Mouse (Mus musculus): Measurements from ENCODE around the gene Psrc1. TPM values are rescaled to one million over a fixed set of nuclear protein-coding genes. Genes with fewer than 3 reads are reported as not detected.

Gene Psrc1
- total and polyA plus RNA-seq, 2 experiments from 2014 or later = 5.0 to 17.5 TPM

GRCm38 (mm10) chr3:108424944-108425623, 41.4 kb downstream of the Psrc1 start:
- DNase-seq (ENCODE audit: low spot score) (no peak), ATAC-seq (ENCODE audit: insufficient read depth, low read depth) (no peak)
- WGBS = 74% methylated on average over 7 of the region's 7 CpGs
- H3K4me1 ChIP-seq (ENCODE audit: control insufficient read depth, insufficient read depth) = peaks cover 8% of the 10 kb centered on the region; the same call in 1 of the 2 replicates
- H3K27ac ChIP-seq (ENCODE audit: low read depth) = no peak overlapping the region
- H3K9ac ChIP-seq (replicated peaks; ENCODE audit: low read depth, low read length) = no peak overlapping the region
- peaks cover 52% of the 10 kb centered on the region for H3K36me3 ChIP-seq (replicated peaks; ENCODE audit: control insufficient read depth, insufficient read depth, low read length)
- no peaks in the 10 kb centered on the region for H3K27me3 ChIP-seq (ENCODE audit: control insufficient read depth, insufficient read depth, low read length)
- no peak overlapping the region for H3K4me3 ChIP-seq (ENCODE audit: low read depth, low read length)
- no peak for TF ChIP-seq CTCF (IDR thresholded peaks at IDR 0.05; ENCODE audit: low read depth)
- H3K9me3 ChIP-seq (replicated peaks; ENCODE audit: control insufficient read depth, low read length) = no peaks in the 10 kb centered on the region
- no peak overlapping the region for H3K4me2 ChIP-seq (ENCODE audit: low read depth, low read length)

GRCm38 (mm10) chr3:108425624-108426018, 42.0 kb downstream of the Psrc1 start:
- H3K9me3 ChIP-seq (replicated peaks; ENCODE audit: control insufficient read depth, low read length) = no peaks in the 10 kb centered on the region
- no peak for DNase-seq (ENCODE audit: low spot score)
- H3K4me2 ChIP-seq (ENCODE audit: low read depth, low read length) = no peak overlapping the region
- no peak overlapping the region for H3K4me3 ChIP-seq (ENCODE audit: low read depth, low read length)
- TF ChIP-seq CTCF (IDR thresholded peaks at IDR 0.05; ENCODE audit: low read depth) (no peak), EP300 (IDR thresholded peaks at IDR 0.05; ENCODE audit: low read depth) (no peak)
- no peak overlapping the region for H3K27ac ChIP-seq (ENCODE audit: low read depth)
- no peak for ATAC-seq (ENCODE audit: insufficient read depth, low read depth)
- no peaks in the 10 kb centered on the region for H3K27me3 ChIP-seq (ENCODE audit: control insufficient read depth, insufficient read depth, low read length)
- peaks cover 55% of the 10 kb centered on the region for H3K36me3 ChIP-seq (replicated peaks; ENCODE audit: control insufficient read depth, insufficient read depth, low read length)
- H3K9ac ChIP-seq (replicated peaks; ENCODE audit: low read depth, low read length) = no peak overlapping the region
- H3K4me1 ChIP-seq (ENCODE audit: control insufficient read depth, insufficient read depth) = peaks cover 8% of the 10 kb centered on the region; the same call in 1 of the 2 replicates
- 88% methylated on average over 6 of the region's 6 CpGs for WGBS

- peaks cover 84% of the 10 kb centered on the region for H3K36me3 ChIP-seq (replicated peaks; ENCODE audit: control insufficient read depth, insufficient read depth, low read length)
- WGBS = 84% methylated on average over 13 of the region's 13 CpGs
- no peak overlapping the region for H3K9ac ChIP-seq (replicated peaks; ENCODE audit: low read depth, low read length)
- no peak for TF ChIP-seq CTCF (IDR thresholded peaks at IDR 0.05; ENCODE audit: low read depth)
- TF ChIP-seq EP300 (IDR thresholded peaks at IDR 0.05; ENCODE audit: low read depth) = no peak
- no peak overlapping the region for H3K27ac ChIP-seq (ENCODE audit: low read depth)
- ATAC-seq (ENCODE audit: insufficient read depth, low read depth) (no peak), DNase-seq (ENCODE audit: low spot score) (no peak)
- no peak overlapping the region for H3K4me2 ChIP-seq (ENCODE audit: low read depth, low read length)
- no peak overlapping the region for H3K4me3 ChIP-seq (ENCODE audit: low read depth, low read length)
- H3K4me1 ChIP-seq (ENCODE audit: control insufficient read depth, insufficient read depth) = no peaks in the 10 kb centered on the region
- no peaks in the 10 kb centered on the region for H3K9me3 ChIP-seq (replicated peaks; ENCODE audit: control insufficient read depth, low read length)
- no peaks in the 10 kb centered on the region for H3K27me3 ChIP-seq (ENCODE audit: control insufficient read depth, insufficient read depth, low read length)
These were observed 49.0 kb downstream of the Psrc1 start for GRCm38 (mm10) chr3:108432542-108433187.

- H3K9me3 ChIP-seq (replicated peaks; ENCODE audit: control insufficient read depth, low read length) = no peaks in the 10 kb centered on the region
- no peak overlapping the region for H3K4me2 ChIP-seq (ENCODE audit: low read depth, low read length)
- ATAC-seq (ENCODE audit: insufficient read depth, low read depth) = no peak; the same call in 1 of the 2 replicates
- H3K27me3 ChIP-seq (ENCODE audit: control insufficient read depth, insufficient read depth, low read length) = no peaks in the 10 kb centered on the region
- H3K36me3 ChIP-seq (replicated peaks; ENCODE audit: control insufficient read depth, insufficient read depth, low read length) = peaks cover 77% of the 10 kb centered on the region
- no peak overlapping the region for H3K27ac ChIP-seq (ENCODE audit: low read depth)
- H3K4me1 ChIP-seq (ENCODE audit: control insufficient read depth, insufficient read depth) = no peaks in the 10 kb centered on the region
- TF ChIP-seq CTCF (IDR thresholded peaks at IDR 0.05; ENCODE audit: low read depth) = no peak
- no peak overlapping the region for H3K4me3 ChIP-seq (ENCODE audit: low read depth, low read length)
- DNase-seq (ENCODE audit: low spot score) = no peak
- no peak overlapping the region for H3K9ac ChIP-seq (replicated peaks; ENCODE audit: low read depth, low read length)
- WGBS = 61% methylated on average over 18 of the region's 18 CpGs
These were observed 49.7 kb downstream of the Psrc1 start for GRCm38 (mm10) chr3:108433188-108433880.

GRCm38 (mm10) chr3:108433881-108434495, 50.3 kb downstream of the Psrc1 start:
- Histone ChIP-seq H3K27ac (ENCODE audit: low read depth) (no peak overlapping the region), H3K9me3 (replicated peaks; ENCODE audit: control insufficient read depth, low read length) (no peaks in the 10 kb centered on the region), H3K4me2 (ENCODE audit: low read depth, low read length) (no peak overlapping the region), H3K4me1 (ENCODE audit: control insufficient read depth, insufficient read depth) (no peaks in the 10 kb centered on the region), H3K36me3 (replicated peaks; ENCODE audit: control insufficient read depth, insufficient read depth, low read length) (peaks cover 73% of the 10 kb centered on the region), H3K9ac (replicated peaks; ENCODE audit: low read depth, low read length) (no peak overlapping the region), H3K4me3 (ENCODE audit: low read depth, low read length) (no peak overlapping the region), H3K27me3 (ENCODE audit: control insufficient read depth, insufficient read depth, low read length) (no peaks in the 10 kb centered on the region)
- DNase-seq (ENCODE audit: low spot score) = no peak
- TF ChIP-seq EP300 (IDR thresholded peaks at IDR 0.05; ENCODE audit: low read depth) (no peak), CTCF (IDR thresholded peaks at IDR 0.05; ENCODE audit: low read depth) (no peak)
- ATAC-seq (ENCODE audit: insufficient read depth, low read depth) = no peak
- 63% methylated on average over 19 of the region's 19 CpGs for WGBS
